In genomic region chr14:16840951-16841596, GRCm38 (mm10) we compare ENCODE assay signal across 8 mouse cellular contexts. TPM values are rescaled to one million over a fixed set of nuclear protein-coding genes. Genes with fewer than 3 reads are reported as not detected.
DNase-seq lines count a peak whose midpoint lies in the region; ATAC-seq lines count a peak whose summit lies in the region.

No protein-coding gene starts in this region.

- peak; percentile 87; the same call in 1 of the 2 replicates for ATAC-seq in midbrain, embryonic 15.5 days (replicated peaks)
- ATAC-seq in midbrain, embryonic 13.5 days = no peak

- no peak overlapping the region for H3K27ac ChIP-seq in midbrain, embryonic 15.5 days
- H3K27ac ChIP-seq in midbrain, embryonic 13.5 days = no peak overlapping the region

- H3K4me1 ChIP-seq in midbrain, embryonic 15.5 days = no peaks in the 10 kb centered on the region
- 0 out of 2 replicates have a peak, but pooled peaks cover 5% of the 10 kb centered on the region for H3K4me1 ChIP-seq in midbrain, embryonic 13.5 days (replicated peaks)

- H3K4me2 ChIP-seq in midbrain, embryonic 15.5 days = no peak overlapping the region
- no peak overlapping the region for H3K4me2 ChIP-seq in midbrain, embryonic 13.5 days (replicated peaks)

- WGBS in midbrain, embryonic 15.5 days = 51% methylated on average over 8 of the region's 8 CpGs
- 66% methylated on average over 8 of the region's 8 CpGs for WGBS in midbrain, embryonic 13.5 days

- H3K4me3 ChIP-seq in midbrain, embryonic 15.5 days = no peak overlapping the region
- H3K4me3 ChIP-seq in midbrain, embryonic 13.5 days (replicated peaks) = no peak overlapping the region

- no peaks in the 10 kb centered on the region for H3K36me3 ChIP-seq in midbrain, embryonic 15.5 days (replicated peaks)
- H3K36me3 ChIP-seq in midbrain, embryonic 13.5 days = no peaks in the 10 kb centered on the region

- peak; percentile 42 for DNase-seq in adrenal gland, adult 2 months
- no peak for DNase-seq in adrenal gland, postnatal 4 days (ENCODE audit: low spot score in 2 of 2)
- DNase-seq in gastrocnemius, postnatal 14 days = peak; percentile 61
- DNase-seq in layer of hippocampus, adult 9-11 months = peak; percentile 72
- DNase-seq in right cerebral cortex, adult 2 months (ENCODE audit: low spot score in 2 of 2) = peak; percentile 25 to 35
- no peak for DNase-seq in T-cell, adult 2 months (ENCODE audit: low spot score)

- no peaks in the 10 kb centered on the region for H3K9me3 ChIP-seq in midbrain, embryonic 15.5 days
- H3K9me3 ChIP-seq in midbrain, embryonic 13.5 days = no peaks in the 10 kb centered on the region

- intact Hi-C loops in gastrocnemius, postnatal 14 days (cut with DNase I; ENCODE audit: low total_unique reads) = no loop called here

- H3K9ac ChIP-seq in midbrain, embryonic 15.5 days = no peak overlapping the region
- no peak overlapping the region for H3K9ac ChIP-seq in midbrain, embryonic 13.5 days (replicated peaks)

- no peaks in the 10 kb centered on the region for H3K27me3 ChIP-seq in midbrain, embryonic 15.5 days (replicated peaks)
- H3K27me3 ChIP-seq in midbrain, embryonic 13.5 days = no peaks in the 10 kb centered on the region

RNA-seq across cellular contexts. Expression of gene Rarb, which starts 22.1 kb away (rescaled TPM):
- total RNA-seq in adrenal gland, adult 2 months (2021) = 10 to 100 TPM; 14.2 to 17.8 TPM
- 9.0 and 10.7 TPM in 2 replicates for polyA plus RNA-seq in adrenal gland, adult 2 months (2012; rRNA removed)
- total RNA-seq in adrenal gland, postnatal 4 days (2021) = 10 to 100 TPM; 21.4 to 23.0 TPM
- polyA plus RNA-seq in midbrain, embryonic 15.5 days (2015; fragmentation: Nextera tagmentation; extraction: Ambion mirVana) = 8.1 and 8.6 TPM in 2 replicates
- 5.1 and 5.3 TPM in 2 replicates for polyA plus RNA-seq in midbrain, embryonic 13.5 days (2015; fragmentation: Nextera tagmentation; extraction: Ambion mirVana)
- 1 to 10 TPM; 4.9 to 8.0 TPM for total RNA-seq in gastrocnemius, postnatal 14 days (2021)

Comparison
In these comparisons a context has a peak if more than half of its experiments do, and no peak if none do; other contexts are left out.
1. DNase-seq: peak in adrenal gland, adult 2 months (single experiment), gastrocnemius, postnatal 14 days (single experiment), layer of hippocampus, adult 9-11 months (single experiment) and right cerebral cortex, adult 2 months (2 of 2); none in adrenal gland, postnatal 4 days (0 of 2) and T-cell, adult 2 months (single experiment).